Mouse (Mus musculus): ENCODE results near the gene Sema6d.

The Sema6d gene

DNA sequence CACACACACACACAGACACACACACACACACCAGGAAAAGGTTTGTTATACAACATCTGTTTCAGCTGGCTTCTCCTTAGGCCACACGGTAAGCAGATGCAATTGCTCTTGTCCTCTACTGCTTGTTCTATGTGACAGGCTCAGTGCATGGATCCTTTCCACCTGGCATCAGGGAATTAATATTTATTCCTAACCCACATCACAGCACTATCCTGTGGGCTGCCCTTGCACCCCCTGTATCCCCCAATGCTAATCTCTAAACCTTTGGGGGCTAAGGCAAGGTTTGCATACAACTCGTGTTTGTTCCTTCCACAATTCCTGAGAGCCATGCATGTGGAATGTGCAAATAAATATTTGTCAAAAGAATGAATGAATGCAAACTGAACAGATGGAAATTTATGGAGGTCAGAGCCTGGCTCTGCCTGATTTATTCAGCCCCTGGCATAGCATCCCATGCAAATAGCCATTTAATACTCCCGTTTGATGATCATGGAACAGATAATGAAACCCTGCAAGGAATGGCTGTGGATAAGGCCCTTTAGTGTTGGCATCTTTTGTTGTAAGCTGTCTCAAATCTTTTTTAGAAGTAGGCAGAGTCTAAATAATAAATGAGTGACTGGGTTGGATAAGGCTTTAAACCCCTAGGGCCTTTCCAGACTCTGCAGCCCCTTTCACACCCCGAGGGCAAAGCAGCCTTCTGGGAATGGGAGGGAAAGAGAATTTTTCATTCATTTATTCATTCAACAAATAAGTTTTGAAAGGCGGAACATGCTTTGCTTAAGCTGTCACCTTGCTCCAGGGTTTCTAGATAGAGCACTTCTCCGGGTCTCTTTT is 383.1 kb downstream of the Sema6d start:
- no peak for DNase-seq (ENCODE audit: low spot score)

DNA sequence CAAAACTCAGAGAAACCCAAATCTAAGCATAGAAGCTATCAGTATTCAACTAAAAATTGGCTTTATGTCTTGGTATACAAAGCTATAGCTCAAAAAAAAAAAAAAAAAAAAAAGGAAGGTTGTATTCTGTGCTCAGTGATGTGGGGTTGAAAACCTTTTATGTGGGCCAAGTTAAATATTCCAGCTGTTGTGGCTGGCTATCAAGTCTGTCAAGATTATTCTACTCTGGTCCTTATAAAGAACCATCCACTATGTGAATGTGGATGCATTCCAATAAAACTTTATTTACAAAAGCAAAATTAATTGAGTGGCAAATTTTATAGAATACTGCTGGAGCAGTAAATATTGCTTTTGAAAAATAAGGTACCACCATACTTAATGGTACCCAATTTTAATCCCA is 388.1 kb downstream of the Sema6d start:
- no peak for DNase-seq (ENCODE audit: low spot score)

DNA sequence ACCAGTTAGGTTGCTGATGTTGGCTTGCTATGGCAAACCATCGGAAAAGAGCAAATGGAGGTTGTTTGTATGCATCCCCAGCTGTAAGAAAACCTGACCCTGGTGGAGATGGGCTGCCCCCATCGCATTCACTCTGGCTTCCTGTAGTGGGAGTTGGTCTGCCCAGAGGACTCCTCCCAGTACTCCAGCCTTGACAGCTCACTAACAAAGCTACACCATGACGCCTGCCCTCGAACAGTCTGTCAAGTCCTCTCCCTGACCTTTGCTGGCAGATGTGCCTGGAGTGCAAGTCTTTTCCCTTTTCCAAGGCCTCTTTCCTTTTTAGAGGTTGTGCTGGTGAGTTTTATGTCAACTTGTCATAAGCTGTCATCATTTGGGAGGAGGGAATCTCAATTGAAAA is 388.8 kb downstream of the Sema6d start:
- DNase-seq (ENCODE audit: low spot score): no peak

DNA sequence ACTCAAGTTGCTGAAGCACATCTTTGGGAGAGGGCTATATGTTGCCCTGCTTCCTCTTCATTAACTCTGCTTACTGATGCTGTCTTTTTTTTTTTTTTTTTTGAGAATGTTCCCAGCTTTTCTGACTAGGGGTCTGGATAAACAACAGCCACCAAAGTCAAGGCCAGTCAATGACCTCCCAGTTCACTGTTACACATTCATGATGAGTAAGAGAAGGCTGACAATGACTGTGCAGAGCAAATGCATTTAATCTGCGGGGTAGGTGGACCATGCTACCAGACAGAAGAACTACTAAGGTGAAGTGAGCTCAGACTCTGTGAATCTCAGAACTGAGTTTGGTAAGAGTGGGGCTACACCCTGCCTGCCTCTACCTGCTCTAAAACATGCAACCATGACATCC is 396.0 kb downstream of the Sema6d start:
- no peak for DNase-seq (ENCODE audit: low spot score)

DNA sequence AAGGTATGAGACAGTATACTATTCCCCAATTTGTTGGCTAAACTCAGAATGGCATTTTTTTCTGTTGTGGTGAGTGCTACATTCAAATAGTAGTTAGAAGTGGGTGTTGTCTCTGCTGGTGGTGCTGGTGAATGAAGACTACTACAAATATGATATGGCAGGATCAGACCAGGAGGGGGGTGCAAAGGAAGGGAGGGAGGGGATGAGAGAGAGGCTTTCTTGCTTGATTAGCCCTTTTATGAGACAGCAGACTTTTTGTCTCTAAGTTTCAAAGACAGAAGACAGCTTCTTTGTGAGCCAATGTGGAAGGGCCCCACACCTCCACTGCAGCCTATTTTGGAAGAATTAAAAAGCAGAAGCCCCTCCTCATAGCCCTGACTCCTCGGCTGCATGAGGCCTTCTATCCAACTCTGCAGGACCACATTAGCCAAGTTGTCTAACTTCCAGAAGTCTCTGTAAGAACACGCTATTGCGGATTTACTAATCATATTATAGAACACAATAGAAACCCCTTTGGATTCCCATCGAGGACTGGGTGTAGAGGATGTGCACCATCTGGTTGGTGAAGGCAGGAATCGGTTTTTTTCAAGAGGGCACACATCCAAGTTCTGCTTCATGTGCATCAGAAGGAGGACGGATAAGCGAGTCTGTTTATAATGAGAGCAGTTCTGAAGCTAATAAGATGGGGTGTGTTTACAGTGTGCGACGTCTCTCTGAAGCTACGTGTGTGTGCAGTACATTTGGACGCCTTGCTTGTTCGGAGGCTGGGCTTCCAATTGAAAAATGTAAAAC is 400.4 kb downstream of the Sema6d start:
- DNase-seq (ENCODE audit: low spot score): no peak

DNA sequence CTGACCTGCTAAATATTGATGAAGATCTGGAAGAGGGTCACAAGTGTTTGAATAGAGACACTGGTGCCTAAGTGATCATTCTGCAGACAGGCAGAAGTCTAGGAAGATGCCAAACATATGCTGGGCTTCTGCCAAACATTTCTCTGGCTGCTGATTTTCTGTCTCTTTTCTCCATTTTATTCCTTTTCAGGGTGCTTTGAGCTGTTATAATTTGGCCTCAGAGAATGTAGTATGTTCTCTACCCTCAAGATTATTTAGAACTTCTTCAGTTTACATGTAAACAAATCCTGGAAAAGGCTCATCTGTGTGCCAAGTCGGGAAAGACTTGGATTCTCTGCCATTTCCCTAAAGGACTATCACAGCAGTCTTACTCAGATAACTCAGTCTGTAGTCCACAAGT is 406.0 kb downstream of the Sema6d start:
- DNase-seq (ENCODE audit: low spot score): no peak

DNA sequence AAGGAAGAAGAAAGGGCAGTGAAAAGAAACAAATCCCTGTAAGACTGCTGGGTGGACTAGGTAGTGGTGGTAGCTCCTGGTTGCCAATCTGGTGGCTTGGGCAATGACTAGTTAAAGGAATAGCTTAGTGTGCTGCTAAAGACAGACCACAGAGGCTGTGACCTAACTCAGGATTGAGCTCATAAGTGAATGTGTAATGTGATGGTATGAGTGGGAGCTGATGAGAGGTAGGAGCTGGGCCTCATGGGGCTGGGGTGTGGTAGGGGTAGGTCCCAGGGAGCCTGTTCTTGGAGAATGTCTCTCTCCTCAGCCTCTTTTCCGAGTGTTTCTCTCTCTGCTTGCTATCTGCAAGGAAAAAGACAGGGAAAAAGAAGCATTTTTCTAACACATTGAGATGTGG is 409.9 kb downstream of the Sema6d start:
- no peak for DNase-seq (ENCODE audit: low spot score)

DNA sequence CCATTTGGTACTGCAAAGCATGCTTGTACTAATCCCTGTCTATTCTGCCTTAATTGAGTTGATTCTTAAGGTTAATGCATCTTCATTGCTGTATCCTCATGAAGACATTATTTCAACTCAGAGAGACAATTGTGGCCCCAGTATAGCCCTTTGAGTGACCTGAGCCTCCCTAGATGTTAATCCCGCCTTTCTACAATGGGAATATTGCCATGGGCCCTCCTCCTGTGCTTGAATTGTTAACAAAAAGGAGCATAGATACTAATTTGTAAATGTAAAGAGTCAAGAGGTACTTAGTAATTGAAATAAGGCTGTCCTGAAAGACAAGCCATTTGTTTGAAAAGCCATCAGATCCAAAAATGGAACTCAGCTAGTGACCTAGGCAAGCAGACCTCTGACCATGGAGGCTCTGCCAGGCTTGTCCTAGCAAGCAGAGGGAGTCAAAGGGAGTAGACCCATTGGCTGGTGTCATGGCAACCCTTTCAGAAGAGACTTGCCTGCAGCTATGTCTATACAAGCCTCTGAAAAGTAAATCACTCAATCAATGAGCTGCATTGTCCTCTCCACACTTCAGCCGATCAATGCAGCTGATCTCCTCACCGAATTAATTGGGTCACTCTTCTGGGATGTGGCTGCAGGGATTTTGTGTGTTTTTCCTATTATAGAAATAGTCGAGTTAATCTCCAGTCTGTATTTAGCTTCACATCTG is 416.2 kb downstream of the Sema6d start:
- no peak for DNase-seq (ENCODE audit: low spot score)

DNA sequence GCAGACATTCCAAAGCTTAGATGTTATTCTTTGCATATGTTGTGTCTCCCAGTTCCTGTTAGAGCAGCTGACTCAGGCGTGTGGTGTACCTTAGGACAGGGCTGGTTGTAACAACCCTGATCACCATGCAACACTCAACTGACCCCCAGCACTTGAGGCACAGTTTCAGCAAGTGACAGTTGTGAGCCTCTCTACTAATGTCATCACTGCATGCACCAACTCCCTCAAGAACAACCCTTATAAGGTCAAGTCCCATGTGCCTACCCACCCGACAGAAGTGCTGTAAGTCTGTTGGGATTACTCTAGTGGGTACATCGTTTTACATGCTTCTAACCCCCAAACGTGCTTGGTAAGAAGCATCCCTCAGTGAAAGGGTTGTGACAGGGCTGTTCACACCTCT is 418.0 kb downstream of the Sema6d start:
- DNase-seq (ENCODE audit: low spot score): no peak

DNA sequence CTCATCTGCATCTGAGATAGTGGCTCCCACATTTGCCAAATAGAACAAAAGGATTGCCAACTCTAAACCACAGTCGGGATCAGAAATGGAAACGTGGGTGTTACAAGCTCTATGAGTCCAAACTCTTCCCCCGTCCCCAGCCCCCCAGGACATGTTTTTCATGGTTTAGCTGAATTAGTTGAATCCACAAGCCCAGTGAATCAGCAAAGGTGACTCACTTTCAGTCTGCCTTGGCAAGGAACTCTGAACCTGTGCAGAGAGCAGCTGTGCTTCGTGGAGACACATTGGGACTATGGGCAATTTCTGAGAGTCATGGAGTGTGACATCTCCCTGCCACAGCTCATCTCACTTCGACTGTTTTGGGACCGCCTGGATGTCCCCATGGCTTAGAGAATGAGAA is 419.7 kb downstream of the Sema6d start:
- DNase-seq (ENCODE audit: low spot score): no peak

DNA sequence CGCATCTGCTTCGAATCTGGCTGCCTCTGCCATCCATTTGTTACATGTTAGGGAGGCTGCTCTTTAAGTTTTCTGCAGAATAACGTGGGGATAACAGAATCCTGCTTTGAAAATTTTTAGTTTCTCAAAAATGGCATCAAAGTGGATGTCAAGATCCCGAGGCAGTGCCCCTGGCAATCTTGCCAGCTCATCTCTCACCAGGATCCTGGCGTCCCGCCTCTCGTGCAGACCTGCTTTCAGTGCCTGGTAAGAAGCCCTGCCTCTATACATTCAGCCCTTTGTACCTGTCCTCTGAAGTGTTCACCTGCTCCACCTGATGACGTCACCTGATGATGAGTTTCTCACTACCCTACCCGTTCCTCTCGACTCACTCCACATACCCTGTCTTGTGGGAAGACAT is 422.1 kb downstream of the Sema6d start:
- DNase-seq (ENCODE audit: low spot score): no peak

DNA sequence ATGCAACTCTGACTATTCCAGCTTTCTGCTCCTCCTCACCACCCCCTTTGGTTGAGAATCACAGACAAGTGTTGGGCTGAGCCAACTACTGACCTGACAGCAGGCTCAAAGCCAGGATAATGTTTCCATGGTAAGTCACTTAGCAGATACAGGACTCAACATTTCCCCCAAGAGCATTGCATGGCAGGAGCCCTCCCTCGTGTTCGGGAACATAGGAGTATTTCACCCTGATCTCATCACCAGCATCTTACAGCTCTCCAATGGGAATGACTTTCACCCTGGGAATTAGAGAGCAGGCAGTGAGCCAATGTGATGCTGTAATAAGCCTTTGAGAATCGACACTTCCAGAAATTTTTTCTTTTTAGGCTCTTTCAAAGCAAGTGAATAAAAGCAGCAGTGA is 432.7 kb downstream of the Sema6d start:
- no peak for DNase-seq (ENCODE audit: low spot score)

DNA sequence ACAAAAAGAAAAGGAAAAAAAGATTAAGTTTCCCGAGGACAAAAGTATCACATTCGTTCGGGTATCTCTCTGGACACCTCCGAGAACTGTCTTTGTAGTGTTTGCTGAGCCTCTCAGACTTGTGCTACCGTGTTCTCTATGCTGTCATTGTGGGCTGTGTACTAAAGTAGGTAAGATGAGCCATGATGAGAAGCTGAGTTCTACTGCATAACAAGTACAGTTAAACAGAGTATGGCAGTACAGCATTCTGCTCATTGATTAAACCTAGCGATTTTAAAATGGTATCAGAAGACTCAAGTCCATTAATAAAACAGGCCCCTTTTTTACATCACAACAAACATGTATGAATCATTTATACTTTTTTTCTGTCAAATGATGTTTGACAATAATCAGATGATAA is 433.9 kb downstream of the Sema6d start:
- no peak for DNase-seq (ENCODE audit: low spot score)

DNA sequence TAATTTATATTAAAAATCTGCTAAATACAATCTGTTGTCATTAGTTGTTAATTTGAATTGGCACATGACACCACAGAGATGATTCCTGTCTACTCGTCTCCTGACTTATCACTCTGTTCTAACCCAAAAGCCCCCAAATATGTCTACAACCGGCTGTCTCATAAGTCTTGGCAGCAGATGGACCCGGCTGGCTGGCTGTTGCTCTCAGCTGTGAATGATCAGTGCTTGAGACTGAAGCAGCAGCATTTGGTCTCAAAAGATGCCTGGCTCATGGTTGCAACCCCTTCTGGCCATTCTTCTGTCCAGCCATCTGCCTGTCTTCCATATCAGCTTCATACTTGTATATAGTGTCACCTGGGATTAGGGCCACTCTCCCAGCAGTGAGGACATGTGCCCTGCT is 434.4 kb downstream of the Sema6d start:
- DNase-seq (ENCODE audit: low spot score): no peak

DNA sequence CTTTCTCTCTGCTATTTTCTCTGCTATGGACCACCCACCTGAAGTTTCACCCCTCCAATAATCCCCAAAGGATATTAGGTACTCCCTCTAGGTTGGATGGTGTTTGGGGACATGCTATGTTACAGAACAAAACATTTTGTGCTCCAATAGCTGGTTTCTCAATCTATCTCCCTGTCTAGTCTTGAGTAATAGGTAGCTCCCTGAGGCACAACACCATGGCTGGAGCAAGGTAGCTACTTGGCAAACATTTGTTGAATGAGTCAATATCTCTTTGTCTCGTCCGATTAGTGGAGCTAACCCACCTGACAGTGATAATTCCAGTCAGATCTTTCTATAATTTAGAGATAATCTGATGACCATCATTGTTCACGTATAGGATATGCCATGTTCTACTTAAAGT is 437.9 kb downstream of the Sema6d start:
- DNase-seq (ENCODE audit: low spot score): no peak

DNA sequence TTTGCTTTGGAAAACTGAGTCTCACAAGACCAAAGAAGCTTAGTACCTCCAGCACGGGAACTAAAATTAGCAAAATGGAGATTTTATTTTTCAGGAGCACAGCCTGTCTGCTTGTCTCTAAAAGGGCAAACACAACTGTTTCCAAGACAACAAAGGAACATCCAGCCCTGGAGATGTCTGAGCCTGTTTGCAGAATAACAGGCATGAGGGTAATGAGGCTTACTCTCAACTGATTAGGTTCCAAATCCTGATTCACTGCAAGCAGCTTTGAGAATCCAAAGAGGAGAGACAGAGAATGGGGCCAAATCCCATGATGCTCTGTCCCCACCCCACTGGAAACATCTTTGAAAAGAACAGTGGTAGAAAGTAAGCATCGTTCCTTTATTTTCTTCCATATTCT is 440.7 kb downstream of the Sema6d start:
- no peak for DNase-seq (ENCODE audit: low spot score)

DNA sequence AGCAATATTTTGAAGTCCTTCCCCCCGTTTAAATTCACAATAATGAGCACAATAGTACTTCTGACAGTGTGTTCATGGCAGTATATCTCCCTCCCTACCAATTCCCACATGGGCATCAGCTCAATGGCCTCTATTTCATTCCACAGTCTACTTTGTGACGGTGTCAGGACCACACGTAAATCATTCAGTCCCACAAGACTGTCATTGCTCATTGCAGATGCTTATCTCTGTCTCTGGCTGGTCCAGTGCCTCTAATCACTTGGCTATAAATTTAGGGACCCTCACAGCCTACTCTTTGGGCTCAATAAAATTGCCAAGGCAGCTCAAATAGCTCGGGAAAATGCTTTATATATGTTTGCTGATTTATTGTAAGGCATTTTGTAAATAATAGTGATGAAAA is 441.3 kb downstream of the Sema6d start:
- DNase-seq (ENCODE audit: low spot score): no peak

DNA sequence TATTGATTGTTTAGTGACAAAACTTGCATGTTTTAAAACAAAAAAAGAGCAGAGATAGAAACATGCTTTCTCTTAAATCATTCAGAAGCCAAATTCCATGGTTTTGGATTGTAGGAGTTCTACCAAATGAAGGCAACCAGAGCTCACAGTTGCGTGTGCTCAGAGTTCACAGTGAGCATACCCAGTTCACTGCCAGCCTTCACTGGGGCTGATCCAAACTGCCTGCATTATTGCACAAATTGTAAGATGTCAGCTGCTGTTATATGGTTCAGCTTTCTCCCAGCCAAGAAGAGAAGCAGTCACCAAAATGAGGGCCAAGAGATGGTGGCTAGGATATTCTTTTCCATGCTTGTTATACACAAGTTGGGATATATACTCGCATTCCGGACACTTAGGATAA is 443.1 kb downstream of the Sema6d start:
- DNase-seq (ENCODE audit: low spot score): no peak

DNA sequence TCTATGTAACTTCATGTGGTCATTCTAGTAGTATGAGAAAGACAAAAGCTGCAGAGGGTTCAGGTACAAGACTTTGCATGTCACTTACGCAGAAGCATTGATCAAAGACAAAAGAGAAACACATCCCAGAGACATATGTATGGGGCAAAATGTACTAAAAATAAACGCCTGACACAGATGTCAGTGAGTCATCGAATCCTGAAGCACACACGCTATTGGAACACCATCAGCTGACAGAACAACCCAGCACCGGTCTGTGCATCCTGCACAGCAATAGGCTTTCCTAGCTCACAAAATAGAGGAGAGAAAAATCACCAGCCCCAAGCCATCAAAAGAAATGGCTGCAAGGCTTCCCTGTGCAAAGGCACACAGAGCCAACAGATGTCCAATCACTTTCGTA is 443.8 kb downstream of the Sema6d start:
- DNase-seq (ENCODE audit: low spot score): no peak

DNA sequence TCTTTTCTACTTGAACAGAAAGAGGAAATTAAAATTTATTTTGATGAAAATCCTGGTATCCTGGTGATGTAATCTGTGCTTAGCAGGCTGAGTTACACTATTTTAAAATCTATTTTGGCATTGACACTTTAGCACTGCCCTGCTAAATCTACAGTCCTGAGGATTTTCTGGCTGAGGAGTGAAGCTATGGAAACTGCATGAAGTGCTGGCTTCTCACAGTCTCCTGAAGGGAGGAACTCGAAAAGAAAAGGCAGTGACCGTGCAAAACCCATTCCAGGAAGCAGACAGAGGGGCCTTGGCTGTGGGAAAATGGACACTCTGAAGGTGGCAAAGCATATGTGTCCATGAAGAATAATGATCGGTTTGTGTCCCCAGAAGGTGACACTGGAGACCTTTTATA is 460.5 kb downstream of the Sema6d start:
- no peak for DNase-seq (ENCODE audit: low spot score)

DNA sequence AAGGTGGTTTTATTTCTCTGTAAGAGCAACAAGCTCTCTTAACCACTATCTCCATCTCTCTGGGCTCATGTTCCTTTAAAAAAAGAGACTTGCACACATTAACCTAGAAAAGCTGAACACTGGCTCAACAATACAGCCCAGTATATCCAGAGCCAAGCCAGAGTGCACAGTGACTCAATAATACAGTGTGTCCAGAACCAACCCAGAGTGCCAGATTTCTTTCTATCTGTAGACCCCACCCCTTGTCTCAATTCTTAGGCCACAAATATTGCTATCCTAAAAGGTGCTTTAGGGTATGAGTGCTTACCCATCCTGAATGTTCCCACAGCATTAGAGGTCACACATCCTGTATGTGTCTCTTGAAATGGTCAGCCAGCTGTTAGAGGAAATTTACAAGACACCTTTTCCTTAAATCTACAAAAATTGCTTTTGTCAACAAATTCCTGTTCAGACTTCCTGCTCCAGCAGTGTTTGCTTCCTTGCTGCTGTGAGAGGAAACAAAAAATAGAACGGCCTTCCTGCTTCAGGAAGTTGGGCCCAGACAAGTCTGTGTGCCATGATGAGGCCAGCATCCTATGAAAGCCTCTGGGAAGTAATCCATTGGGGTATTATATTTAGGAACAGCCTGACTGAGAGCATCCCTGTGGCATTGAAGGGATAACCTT is 465.1 kb downstream of the Sema6d start:
- DNase-seq (ENCODE audit: low spot score): no peak

DNA sequence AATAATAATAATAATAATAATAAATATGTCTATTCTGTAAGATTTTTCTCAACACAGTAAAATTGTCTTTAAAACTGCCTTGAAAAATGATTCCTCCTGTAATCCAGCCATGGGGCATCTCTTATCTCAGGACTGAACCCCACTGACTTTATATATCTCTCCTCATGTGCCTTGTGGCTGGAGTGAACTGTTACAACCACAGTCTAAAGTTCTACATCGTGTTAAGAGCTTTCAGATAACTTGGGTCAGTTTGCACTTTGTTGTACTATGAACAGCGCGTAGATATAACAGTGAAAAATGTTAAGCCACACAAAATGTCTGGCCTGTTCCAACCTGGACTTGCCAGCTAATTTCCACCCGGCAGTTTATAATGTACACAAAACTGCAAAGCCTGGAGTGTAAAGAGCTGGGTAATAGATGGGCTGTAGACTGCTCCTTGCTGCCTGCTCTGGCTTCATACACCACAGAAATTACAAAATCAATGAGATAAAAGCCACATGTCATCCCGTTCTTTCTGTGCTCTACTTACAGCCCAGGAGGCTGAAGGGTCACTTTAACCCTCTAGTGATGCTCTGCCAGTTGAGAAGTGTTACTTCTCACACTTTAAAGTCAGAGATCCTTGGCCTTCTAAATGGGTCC is 467.2 kb downstream of the Sema6d start:
- DNase-seq (ENCODE audit: low spot score): no peak

Data from urinary bladder, postnatal 10 days (tissue).